In genomic region chr2:181678780-181679179, GRCm38 (mm10) we compare ENCODE assay signal across 1 mouse cellular context.
TF ChIP-seq lines count a peak whose summit lies in the region.

No protein-coding gene starts in this region.

TF ChIP-seq in MEL, 35 proteins besides CTCF, POLR2A, EP300 and RAD21 (continued from another document):
- no peak for TF ChIP-seq GATA1 (IDR thresholded peaks at IDR 0.05; ENCODE audit: low read depth, low read length)
TF ChIP-seq in MEL: peak in this region for 8.
